Mouse (Mus musculus): ENCODE data around the gene Vstm5.
"Not testable (repeated sequence)": the region's sequence is repeated elsewhere in the genome, so short reads cannot be mapped to it uniquely, and the experiment has no call there.

Gene Vstm5

DNA sequence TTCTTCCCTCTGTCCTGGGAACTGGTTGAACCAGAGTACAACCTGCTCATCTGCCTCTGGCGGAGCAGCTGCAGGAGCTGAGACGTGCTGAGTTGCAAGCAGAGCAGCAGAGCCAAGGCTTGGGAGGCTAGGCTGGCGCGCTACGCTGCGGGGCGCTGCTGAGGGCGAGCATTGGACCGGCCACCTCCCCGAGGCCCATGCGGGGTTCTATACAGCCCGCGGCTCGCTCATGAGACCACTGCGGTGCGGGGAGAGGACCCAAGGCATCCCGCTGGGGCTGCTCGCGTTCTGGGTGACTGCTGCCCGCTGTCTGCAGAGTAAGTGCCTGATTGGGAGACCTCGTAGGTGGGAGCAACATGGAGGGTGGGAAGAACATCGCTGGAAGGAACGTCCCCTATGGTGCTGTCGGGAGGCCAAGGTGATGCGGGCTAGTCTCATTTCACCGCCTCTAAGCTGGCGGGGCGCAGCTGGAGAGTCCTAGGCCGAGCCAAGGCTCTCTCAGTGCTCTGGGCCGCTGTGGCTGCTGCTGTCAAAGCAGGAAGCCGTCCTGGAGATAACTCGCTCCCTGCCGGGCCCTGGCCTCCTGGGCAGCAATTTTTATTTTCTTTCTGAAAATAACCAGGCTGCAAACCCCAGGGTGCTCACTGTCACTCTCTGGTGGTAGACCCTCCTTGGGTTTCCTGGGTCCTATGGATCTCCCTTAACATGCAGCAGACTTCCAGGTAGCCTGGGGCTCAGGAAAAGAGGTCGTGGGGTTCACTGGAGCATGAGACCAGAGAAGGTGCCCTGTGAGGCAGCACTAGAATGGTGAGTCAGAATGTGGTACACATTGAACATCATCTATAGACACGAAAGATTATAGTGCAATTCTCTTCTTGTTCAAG lies at the start of gene Vstm5:
Gene Vstm5, plus strand, starts transcription at position 4 of the 884 bp plus-strand sequence.
- no peak for DNase-seq

- not testable (repeated sequence) for DNase-seq
Observed at GRCm38 (mm10) chr9:15194806-15195205, 44.0 kb upstream of the Vstm5 start.

DNA sequence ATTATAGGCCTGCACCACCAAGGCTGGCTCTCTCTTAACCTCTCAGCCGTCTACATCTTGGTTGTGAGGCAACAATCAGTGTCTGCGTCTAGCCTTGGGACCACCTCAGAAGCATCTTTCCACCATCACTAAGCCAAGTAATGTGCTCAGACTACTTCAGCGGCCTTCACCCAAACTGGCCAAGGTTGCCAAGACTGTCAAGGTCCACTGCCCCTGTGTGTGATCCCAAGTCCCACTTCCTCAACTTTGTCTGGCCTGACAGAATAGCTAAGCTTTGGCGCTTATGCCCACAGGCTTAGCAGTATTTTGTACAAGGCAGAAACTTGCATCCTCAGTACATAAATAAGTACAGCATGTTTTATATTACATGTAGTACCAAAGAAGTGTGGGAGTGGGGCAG lies 32.2 kb upstream of the Vstm5 start:
- DNase-seq: no peak

DNA sequence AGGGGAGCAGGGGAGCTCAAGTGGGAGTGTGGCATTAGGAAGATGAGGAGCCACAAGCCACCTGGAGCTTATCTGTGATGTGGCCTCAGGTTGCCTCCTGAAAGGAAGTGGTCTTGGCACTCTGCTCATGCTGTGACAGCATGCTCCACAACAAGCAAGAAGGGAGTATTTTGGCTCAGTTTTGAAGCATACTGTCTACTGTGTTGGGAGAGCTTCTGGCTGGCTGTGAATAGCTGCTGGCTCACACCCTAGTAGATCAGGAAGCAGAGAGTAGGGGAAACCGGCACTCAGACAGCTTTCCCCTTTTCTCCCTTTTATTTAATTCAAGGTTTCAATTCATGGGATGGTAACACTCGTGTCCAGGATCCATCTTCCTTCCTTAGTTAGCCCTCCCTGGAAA lies 29.5 kb upstream of the Vstm5 start:
- DNase-seq: peak; percentile 4

DNA sequence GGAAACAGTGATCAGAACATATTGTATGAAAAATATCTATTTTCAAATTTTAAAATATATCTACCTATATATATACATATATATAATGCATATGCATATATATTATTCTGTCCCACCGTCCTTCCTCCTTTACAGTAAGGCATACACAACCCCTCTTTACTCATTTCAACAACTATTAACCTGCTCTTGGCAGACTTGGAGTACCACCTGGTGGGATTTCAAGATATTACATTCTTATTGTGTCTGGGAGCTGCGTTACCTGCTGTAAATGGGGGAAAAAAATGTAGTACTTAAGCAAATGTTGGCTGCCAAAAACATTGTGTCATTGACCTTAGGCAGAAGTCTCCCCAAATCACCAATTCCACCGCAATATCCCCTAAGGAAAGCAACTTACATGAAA lies 27.0 kb upstream of the Vstm5 start:
- no peak for DNase-seq

GRCm38 (mm10) chr9:15213695-15214094 lies 25.1 kb upstream of the Vstm5 start:
- DNase-seq: no peak

- DNase-seq: no peak
Observed at GRCm38 (mm10) chr9:15224912-15225311, 13.9 kb upstream of the Vstm5 start.

DNA sequence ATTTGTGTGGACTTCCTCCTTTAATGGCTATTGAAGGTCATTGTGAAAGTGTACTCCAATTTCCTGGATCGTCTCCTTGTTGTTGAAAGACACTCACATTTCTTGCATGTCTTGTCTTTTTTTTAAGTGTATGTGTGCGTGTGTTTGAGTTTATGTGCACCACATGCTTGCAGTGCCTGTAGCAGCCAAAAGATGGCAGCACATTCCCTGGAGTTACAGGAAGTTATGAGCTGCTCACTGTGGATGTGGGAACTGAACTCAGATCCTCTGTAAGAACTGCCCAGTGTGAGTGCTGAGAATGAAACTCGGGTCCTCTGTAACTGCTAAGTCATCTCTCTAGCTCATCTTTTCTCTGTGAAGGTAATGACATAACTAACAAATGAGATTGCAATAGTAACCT lies 6.4 kb upstream of the Vstm5 start:
- DNase-seq: no peak

GRCm38 (mm10) chr9:15233604-15234003 lies 5.2 kb upstream of the Vstm5 start:
- no peak for DNase-seq

DNA sequence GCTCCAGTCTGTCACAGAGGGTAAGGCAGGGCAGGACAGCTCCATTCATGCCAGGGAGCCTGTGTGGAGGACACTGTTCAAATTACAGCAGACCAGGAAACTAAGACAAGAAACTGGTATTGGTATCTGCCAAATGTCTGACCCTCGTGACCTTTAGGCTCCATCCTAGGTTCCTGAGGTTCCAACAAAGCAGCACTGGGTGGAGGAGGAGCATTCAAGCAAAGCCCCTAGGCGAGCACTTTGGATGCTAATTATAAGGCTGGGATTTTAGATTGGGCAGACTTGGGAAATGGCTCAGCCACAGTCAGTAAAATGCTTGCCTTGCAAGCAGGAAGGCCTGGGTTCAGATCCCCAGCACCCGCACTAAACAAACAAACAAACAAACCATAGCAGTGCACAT lies 2.9 kb upstream of the Vstm5 start:
- no peak for DNase-seq

DNA sequence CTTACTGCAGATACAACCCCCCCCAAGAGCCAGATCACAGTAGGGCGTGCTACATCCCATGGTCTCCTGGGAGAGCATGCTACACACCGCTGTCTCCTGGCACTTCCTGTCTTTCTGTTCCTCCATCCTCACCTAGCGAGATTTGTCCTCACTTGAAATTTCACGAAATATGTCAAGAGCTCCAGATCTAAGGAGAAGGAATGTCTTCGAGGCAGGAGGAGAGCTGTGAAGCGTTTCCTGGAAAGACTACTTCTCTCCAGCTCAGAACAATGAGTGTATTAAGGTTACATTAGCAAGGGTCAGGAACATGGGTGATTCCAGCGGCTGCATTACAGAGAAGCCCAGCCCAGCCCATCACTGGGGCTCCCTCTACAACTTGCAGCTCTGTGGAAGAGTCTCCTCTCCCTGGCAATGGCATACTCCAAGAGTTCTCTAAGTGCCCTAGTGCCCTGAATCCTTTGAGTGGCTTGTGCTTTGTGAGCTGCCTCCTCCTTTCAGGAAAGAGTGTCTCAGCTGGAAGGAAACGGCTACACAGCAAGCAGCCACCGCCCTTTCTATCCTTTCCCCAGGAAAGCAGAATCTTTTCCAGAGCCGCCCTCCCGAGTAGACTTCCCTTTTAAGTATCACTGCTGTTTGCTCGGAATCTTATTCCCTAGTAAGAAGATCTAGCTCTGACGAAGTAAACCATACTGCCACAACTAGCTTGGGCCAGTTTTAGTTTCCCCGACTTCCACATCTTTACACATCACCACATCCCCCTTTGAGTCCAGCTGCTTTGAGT lies 1.1 kb upstream of the Vstm5 start:
- DNase-seq: no peak

GRCm38 (mm10) chr9:15238297-15238990 lies 401 bp upstream of the Vstm5 start:
- no peak for DNase-seq

DNA sequence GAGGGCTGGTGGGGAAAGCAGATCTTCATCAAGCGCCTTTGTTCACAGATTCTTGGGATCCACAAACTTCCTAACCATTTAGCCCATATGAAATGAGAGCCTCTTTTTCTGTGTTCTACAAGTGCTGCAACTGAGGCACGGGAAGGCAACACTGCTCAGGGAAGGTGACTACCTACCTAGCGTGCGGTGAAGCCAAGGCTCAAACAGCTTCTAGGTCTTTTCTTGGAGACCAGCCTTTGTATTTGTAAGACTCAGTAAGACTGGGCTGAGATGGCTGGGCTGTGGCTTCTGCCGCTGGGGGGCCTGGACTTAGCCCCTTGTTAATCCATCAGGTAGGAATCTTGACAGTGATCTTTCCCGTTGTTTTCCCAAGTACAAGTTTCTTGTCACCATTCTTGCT lies 1.2 kb downstream of the Vstm5 start:
- DNase-seq: no peak

- no peak for DNase-seq
Observed at GRCm38 (mm10) chr9:15240863-15241595, 2.2 kb downstream of the Vstm5 start.

- peak; percentile 33 for DNase-seq
Observed at GRCm38 (mm10) chr9:15241596-15241939, 2.7 kb downstream of the Vstm5 start.

- DNase-seq: no peak
Observed at GRCm38 (mm10) chr9:15242130-15242529, 3.3 kb downstream of the Vstm5 start.

GRCm38 (mm10) chr9:15245319-15246075 lies 6.7 kb downstream of the Vstm5 start:
- DNase-seq: no peak

- no peak for DNase-seq
Observed at GRCm38 (mm10) chr9:15250376-15250775, 11.5 kb downstream of the Vstm5 start.

DNA sequence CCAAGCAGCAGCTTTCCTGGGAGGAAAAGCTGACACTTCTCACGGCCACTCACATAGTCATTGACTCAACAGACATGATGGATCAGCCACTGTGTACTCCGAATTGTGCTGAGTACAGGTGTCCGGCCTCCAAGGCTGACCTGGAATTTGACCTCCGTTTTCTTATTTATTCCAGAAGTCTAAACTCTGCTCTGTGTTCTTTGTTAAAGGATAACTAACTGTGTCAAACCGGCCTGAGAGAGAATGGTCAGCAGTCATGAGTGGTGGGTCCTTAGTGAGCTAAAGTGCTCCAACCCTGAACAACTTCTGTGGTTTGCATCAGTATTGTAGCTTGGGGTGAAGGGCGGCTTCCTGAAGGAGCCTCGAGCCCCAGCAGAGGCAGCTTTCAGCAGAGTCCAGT lies 13.4 kb downstream of the Vstm5 start:
- DNase-seq: no peak

DNA sequence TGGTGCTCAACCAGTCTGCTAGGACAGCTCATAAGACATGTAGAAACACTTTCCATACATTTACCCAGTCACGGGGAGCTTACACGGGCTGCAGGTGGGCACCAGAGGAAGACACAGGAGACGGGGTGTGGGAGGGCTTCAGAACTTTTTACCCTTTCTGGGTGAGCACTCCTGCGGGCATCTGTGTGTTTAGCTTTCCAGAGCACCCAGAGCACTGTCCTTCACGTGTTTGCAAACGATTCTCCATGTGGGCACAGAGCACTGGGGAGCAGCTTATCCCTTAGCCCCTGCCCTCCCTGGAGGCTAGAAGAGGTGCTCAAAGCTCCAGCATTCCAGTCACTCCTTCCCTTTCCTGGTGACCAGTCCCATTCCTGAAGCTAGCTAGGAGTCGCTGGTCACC lies 15.7 kb downstream of the Vstm5 start:
- DNase-seq: no peak

DNA sequence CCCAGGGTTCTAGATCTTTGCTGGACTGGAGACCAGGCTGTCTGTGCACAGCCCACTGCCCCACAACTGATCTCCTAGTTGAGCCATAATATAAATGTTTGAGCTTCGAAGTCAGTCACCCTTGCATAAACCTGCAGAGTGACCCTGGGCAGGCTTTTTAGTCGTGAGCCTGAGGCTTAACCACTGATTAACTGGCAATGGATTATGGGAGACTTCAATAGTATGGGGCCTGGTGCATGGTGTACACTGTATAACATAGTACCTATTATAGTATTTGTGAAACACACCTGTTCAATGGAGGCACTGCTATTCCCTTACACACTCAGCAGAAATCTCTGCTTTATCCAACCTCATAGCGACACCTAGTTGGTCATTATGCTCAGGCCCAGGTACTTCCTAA lies 17.4 kb downstream of the Vstm5 start:
- DNase-seq: no peak

DNA sequence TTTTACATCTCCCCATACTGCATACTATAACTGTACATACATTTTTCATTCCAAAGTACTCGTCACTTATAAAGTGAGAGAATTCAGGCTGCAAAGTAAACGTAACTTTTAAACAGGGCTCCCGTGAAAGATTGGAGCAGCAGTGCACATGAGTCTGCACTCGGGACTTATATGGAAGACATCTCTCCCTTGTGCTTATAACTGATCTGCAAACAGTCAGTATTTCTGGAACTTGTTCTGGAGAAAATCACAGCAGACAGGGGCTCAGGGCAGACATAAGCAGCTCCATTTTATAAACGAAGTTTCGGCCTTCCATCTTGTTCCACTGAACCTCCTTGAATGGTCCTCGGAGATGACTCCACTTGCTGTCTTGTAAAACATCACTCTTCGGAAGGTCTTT lies 23.1 kb downstream of the Vstm5 start:
- DNase-seq: no peak

Data from thymus, postnatal 25 days (tissue).